Comparison of ENCODE assay signal across 21 mouse cellular contexts in the genomic region with DNA sequence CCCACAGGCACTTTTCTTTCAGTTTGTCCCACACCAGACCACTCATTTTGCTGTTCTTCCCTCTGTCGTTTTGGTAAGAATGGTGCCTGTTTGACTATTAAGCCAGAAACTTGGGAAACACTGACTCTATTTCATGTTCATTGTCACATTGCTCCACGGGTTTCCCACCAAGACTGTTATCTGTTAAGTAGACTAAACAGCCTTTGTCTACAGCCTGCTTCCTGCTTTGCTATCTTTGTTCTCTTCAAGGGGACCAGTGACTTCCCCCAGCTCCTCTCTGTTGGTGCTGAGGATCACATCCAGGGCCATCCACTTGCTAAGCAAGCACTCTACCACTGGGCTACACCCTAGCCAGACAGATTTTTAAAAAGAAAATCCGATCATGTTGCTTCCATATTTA. TPM values are rescaled to one million over a fixed set of nuclear protein-coding genes. Genes with fewer than 3 reads are reported as not detected.
A peak's percentile ranks its signal among the peaks of the same experiment; 100 is the strongest.
DNase-seq lines count a peak whose midpoint lies in the region; ATAC-seq and TF ChIP-seq lines count a peak whose summit lies in the region.
"Had no signal": no experiment of that assay in that cellular context is flagged by ENCODE, and none has a peak within 500 bp of the region (broad histone marks: within the 10 kb centered on the region; RNA-seq: fewer than 3 reads in every experiment).

No protein-coding gene starts in this region.

- peak overlapping the region; percentile 7; the same call in 1 of the 2 replicates for H3K4me3 ChIP-seq in gastrocnemius, adult 2 months
- no peak overlapping the region for H3K4me3 ChIP-seq in lung, postnatal 0 days (ENCODE audit: low read depth, low read length)
- H3K4me3 ChIP-seq in megakaryocyte, embryonic 14.5 days (replicated peaks) = peak overlapping the region; percentile 28
- H3K4me3 ChIP-seq: embryonic facial prominence, embryonic 15.5 days; erythroblast, embryonic 14.5 days; forebrain, embryonic 10.5 days; forebrain, embryonic 15.5 days; heart, adult 2 months; hindbrain, embryonic 13.5 days had no signal

- peaks cover 9% of the 10 kb centered on the region; the same call in 1 of the 2 replicates for H3K4me1 ChIP-seq in lung, postnatal 0 days (ENCODE audit: insufficient read depth, low read depth, low read length)
- H3K4me1 ChIP-seq in megakaryocyte, embryonic 14.5 days = peaks cover 57% of the 10 kb centered on the region

- H3K36me3 ChIP-seq in lung, postnatal 0 days (ENCODE audit: insufficient read depth, low read length) = peaks cover 11% of the 10 kb centered on the region; the same call in 1 of the 2 replicates
- peaks cover 52% of the 10 kb centered on the region for H3K36me3 ChIP-seq in megakaryocyte, embryonic 14.5 days (replicated peaks; ENCODE audit: low read length)

- H3K4me2 ChIP-seq in lung, postnatal 0 days (replicated peaks; ENCODE audit: low read depth, low read length) = no peak overlapping the region
- H3K4me2 ChIP-seq: embryonic facial prominence, embryonic 15.5 days; forebrain, embryonic 15.5 days; hindbrain, embryonic 13.5 days had no signal

- WGBS in lung, postnatal 0 days = 32% methylated on average over 3 of the region's 3 CpGs

- H3K27me3 ChIP-seq in lung, postnatal 0 days (replicated peaks; ENCODE audit: insufficient read depth, low read length) = no peaks in the 10 kb centered on the region
- H3K27me3 ChIP-seq in megakaryocyte, embryonic 14.5 days (replicated peaks) = no peaks in the 10 kb centered on the region
- H3K27me3 ChIP-seq: CH12.LX; embryonic facial prominence, embryonic 15.5 days; forebrain, embryonic 15.5 days; hindbrain, embryonic 13.5 days had no signal

- TF ChIP-seq EP300 in lung, postnatal 0 days (IDR thresholded peaks at IDR 0.05) = peak; percentile 34; the same call in 1 of the 2 replicates

- intact Hi-C loops in gastrocnemius, adult 2 months (cut with DNase I) = no loop called here
- intact Hi-C loops in gastrocnemius, postnatal 14 days (cut with DNase I; ENCODE audit: low total_unique reads) = no loop called here

- TF ChIP-seq CTCF in gastrocnemius, adult 2 months (IDR thresholded peaks at IDR 0.05) = no peak; the same call in 1 of the 2 replicates
- no peak for TF ChIP-seq CTCF in lung, postnatal 0 days (IDR thresholded peaks at IDR 0.05)

- H3K9me3 ChIP-seq in lung, postnatal 0 days (ENCODE audit: low read length) = no peaks in the 10 kb centered on the region
- no peaks in the 10 kb centered on the region for H3K9me3 ChIP-seq in megakaryocyte, embryonic 14.5 days
- H3K9me3 ChIP-seq: embryonic facial prominence, embryonic 15.5 days; forebrain, embryonic 10.5 days; forebrain, embryonic 15.5 days; hindbrain, embryonic 13.5 days had no signal

- peak overlapping the region; percentile 85 for H3K27ac ChIP-seq in gastrocnemius, adult 2 months
- H3K27ac ChIP-seq in lung, postnatal 0 days (ENCODE audit: low read length) = no peak overlapping the region
- H3K27ac ChIP-seq: embryonic facial prominence, embryonic 15.5 days; forebrain, embryonic 10.5 days; forebrain, embryonic 15.5 days; heart, adult 2 months; hindbrain, embryonic 13.5 days; hindbrain, postnatal 0 days had no signal

- DNase-seq in gastrocnemius, adult 2 months = peak; percentile 42
- no peak for DNase-seq in gastrocnemius, postnatal 14 days
- no peak for DNase-seq in lung, postnatal 0 days (ENCODE audit: low spot score)
- no peak for DNase-seq in lung, postnatal 4 days
- DNase-seq in adrenal gland, adult 8-10 months = no peak
- DNase-seq: adrenal gland, postnatal 10 days; cerebellum, adult 11 months; cerebellum, adult 8-10 months; cerebellum, postnatal 14 days; embryo, embryonic 11 days; heart, adult 2 months; heart, postnatal 10 days had no signal

- H3K9ac ChIP-seq in lung, postnatal 0 days (replicated peaks; ENCODE audit: low read depth) = no peak overlapping the region
- H3K9ac ChIP-seq: embryonic facial prominence, embryonic 15.5 days; forebrain, embryonic 15.5 days; hindbrain, embryonic 13.5 days had no signal

- ATAC-seq in lung, postnatal 0 days = no peak
- no peak for ATAC-seq in megakaryocyte, adult 5-6 weeks (ENCODE audit: poor library complexity, severe bottlenecking)
- ATAC-seq: forebrain, embryonic 15.5 days; hindbrain, postnatal 0 days had no signal

RNA-seq across cellular contexts. Expression of a gene that starts 3.4 kb away (rescaled TPM):
- total RNA-seq in gastrocnemius, adult 2 months (2021) = 10 to 100 TPM; 29.1 to 42.0 TPM
- total RNA-seq in gastrocnemius, postnatal 14 days (2021) = 10 to 100 TPM; 17.0 to 20.0 TPM
- 11.0 and 11.5 TPM in 2 replicates for polyA plus RNA-seq in lung, postnatal 0 days (2015; fragmentation: Nextera tagmentation; extraction: Ambion mirVana)
- 1.9 and 9.9 TPM in 2 replicates for polyA plus RNA-seq in megakaryocyte, embryonic 14.5 days (2012; ENCODE audit: insufficient read depth, low replicate concordance)
- total RNA-seq in megakaryocyte, adult 5-6 weeks (2015) = 11.1 and 12.8 TPM in 2 replicates
- total RNA-seq in megakaryocyte, adult 5-6 weeks (2017) = 17.5 and 20.2 TPM in 2 replicates
- 1 to 10 TPM; 6.1 to 9.6 (median 6.5) TPM for total RNA-seq in adrenal gland, adult 8-10 months (2022)

RNA-seq across cellular contexts. Expression of a gene that starts 3.6 kb away (rescaled TPM):
- 100 to 1,000 TPM; 222 to 262 TPM for total RNA-seq in gastrocnemius, adult 2 months (2021)
- 100 to 1,000 TPM; 167 to 168 TPM for total RNA-seq in gastrocnemius, postnatal 14 days (2021)
- 125 and 130 TPM in 2 replicates for polyA plus RNA-seq in lung, postnatal 0 days (2015; fragmentation: Nextera tagmentation; extraction: Ambion mirVana)
- 1.3 and 11.2 TPM in 2 replicates for polyA plus RNA-seq in megakaryocyte, embryonic 14.5 days (2012; ENCODE audit: insufficient read depth, low replicate concordance)
- 54.9 and 56.3 TPM in 2 replicates for total RNA-seq in megakaryocyte, adult 5-6 weeks (2015)
- total RNA-seq in megakaryocyte, adult 5-6 weeks (2017) = 42.6 and 72.8 TPM in 2 replicates
- total RNA-seq in adrenal gland, adult 8-10 months (2022) = 100 to 1,000 TPM; 140 to 169 (median 165) TPM

RNA-seq across cellular contexts. Expression of a gene that starts 7.3 kb away (rescaled TPM):
- 10 to 100 TPM; 17.6 to 20.3 TPM for total RNA-seq in gastrocnemius, adult 2 months (2021)
- 10 to 100 TPM; 34.7 to 40.1 TPM for total RNA-seq in gastrocnemius, postnatal 14 days (2021)
- 22.5 and 23.2 TPM in 2 replicates for polyA plus RNA-seq in lung, postnatal 0 days (2015; fragmentation: Nextera tagmentation; extraction: Ambion mirVana)
- polyA plus RNA-seq in megakaryocyte, embryonic 14.5 days (2012; ENCODE audit: insufficient read depth, low replicate concordance) = 4.1 and 7.4 TPM in 2 replicates
- total RNA-seq in megakaryocyte, adult 5-6 weeks (2015) = 9.7 and 11.2 TPM in 2 replicates
- 26.9 and 28.5 TPM in 2 replicates for total RNA-seq in megakaryocyte, adult 5-6 weeks (2017)
- total RNA-seq in adrenal gland, adult 8-10 months (2022) = 10 to 100 TPM; 48.5 to 62.4 (median 56.3) TPM

RNA-seq across cellular contexts. Expression of a gene that starts 27.7 kb away (rescaled TPM):
- 1 to 10 TPM; 7.7 to 8.4 TPM for total RNA-seq in gastrocnemius, adult 2 months (2021)
- total RNA-seq in gastrocnemius, postnatal 14 days (2021) = 1 to 10 TPM; 5.8 to 7.4 TPM
- 39.4 and 44.4 TPM in 2 replicates for polyA plus RNA-seq in lung, postnatal 0 days (2015; fragmentation: Nextera tagmentation; extraction: Ambion mirVana)
- polyA plus RNA-seq in megakaryocyte, embryonic 14.5 days (2012; ENCODE audit: insufficient read depth, low replicate concordance) = 78.0 and 88.3 TPM in 2 replicates
- total RNA-seq in megakaryocyte, adult 5-6 weeks (2015) = 32.2 and 41.6 TPM in 2 replicates
- total RNA-seq in megakaryocyte, adult 5-6 weeks (2017) = 33.7 and 38.0 TPM in 2 replicates
- 10 to 100 TPM; 23.6 to 34.1 (median 29.9) TPM for total RNA-seq in adrenal gland, adult 8-10 months (2022)
